Mouse (Mus musculus): ENCODE data around the gene 4930451I11Rik.

Gene 4930451I11Rik

DNA sequence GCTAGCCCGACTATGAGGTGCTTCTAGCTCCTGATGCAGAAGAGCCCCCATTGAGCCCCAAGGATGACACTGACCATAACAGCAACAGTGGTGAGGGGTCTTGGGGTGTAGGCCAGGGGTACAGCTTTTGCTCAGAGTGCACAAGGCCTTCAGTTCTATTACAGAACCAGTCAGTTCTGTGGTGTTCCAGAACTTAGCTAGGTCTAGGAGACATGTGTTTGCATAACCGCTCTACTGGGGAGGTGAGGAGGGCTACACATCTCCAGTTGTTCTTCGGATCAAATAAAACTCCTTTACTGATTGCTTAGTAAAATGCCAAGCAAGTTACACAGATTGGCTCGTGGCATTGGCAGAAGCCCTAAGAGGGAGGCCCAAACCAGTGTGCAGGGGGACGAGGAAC lies at the start of gene 4930451I11Rik:
TSS of gene 4930451I11Rik (minus strand) at position 101 of the 400 bp plus-strand sequence.
- no peak for DNase-seq (ENCODE audit: low read depth, low spot score)

- no peak for DNase-seq (ENCODE audit: low read depth, low spot score)
Observed at GRCm38 (mm10) chr7:126881040-126881439, 49.6 kb upstream of the 4930451I11Rik start.

GRCm38 (mm10) chr7:126877239-126877638 lies 45.8 kb upstream of the 4930451I11Rik start:
- no peak for DNase-seq (ENCODE audit: low read depth, low spot score)

GRCm38 (mm10) chr7:126870520-126870891 lies 39.1 kb upstream of the 4930451I11Rik start:
- no peak for DNase-seq (ENCODE audit: low read depth, low spot score)

DNA sequence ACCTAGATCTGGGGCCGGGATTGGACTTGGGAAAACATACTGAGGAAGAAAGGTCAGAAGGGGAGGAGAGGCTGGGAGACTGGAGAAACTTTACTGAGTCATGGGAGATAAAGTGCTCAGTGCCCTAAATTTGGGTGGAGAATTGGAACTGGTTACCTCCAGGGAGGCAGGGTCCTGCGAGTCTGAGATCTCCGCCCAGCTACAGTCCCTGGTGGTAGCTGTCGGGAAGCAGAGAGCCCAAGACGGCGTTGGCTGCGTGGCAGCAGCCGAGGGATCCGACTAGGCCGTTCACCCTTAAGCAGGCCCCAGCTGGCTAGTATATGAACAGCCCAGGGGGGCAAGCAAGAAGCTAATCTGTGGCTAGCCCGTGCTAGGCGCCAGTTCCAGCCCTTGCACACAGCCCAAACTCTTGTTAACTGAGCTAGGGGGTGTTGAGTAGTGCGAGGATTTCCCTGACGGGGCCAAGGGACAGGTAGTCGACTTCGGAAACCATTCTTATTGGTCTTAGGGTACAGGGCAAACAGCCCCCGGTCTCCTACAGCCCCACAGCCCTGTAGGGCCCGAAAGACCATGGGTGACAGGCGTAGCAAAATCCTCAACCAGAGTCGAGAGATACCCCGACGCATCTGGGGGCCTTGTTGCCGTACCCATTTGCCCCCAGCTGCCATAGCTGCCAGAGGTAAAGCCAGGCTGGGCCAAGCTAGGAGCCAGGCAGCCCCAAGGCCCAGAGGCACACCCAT lies 38.5 kb upstream of the 4930451I11Rik start:
- no peak for DNase-seq (ENCODE audit: low read depth, low spot score)

GRCm38 (mm10) chr7:126868003-126868402 lies 36.6 kb upstream of the 4930451I11Rik start:
- DNase-seq (ENCODE audit: low read depth, low spot score) = no peak

DNA sequence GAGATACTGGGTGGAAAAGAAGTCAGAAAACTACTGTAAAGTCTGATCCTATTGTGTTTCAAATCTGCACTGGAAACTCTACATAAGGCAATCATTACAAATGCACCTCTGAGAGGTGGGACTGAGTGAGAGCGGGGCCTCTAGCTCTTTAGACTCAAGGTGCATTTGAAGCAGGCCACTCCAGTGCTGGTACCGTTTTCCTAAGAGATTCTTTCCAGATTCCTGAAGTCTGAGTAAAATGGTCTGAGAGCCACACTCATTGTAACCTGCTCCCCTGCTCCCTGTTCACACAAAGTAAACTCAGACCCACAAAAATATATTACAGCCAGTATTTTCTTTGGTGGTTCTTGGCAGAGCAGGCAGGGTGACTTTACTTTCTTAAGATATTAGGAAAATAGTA lies 36.1 kb upstream of the 4930451I11Rik start:
- no peak for DNase-seq (ENCODE audit: low read depth, low spot score)

DNA sequence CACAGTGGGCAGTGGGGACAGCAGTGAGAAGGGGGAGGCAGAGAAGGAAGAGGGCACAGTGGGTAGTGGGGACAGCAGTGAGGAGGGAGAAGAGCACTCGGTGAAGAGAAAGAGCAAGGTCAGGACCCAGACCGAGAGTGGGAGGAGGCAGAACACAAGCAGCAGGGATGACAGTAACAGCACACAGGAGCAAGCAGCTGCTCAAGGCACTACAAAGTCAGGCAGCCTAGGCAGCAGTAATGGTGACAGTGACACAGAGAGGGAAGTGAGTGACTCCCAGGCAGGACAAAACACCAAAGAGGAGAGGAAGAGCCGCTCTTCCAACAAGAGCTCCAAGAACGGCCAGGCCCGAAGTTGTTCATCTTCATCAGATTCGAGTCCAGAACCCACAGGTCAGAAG lies 32.4 kb upstream of the 4930451I11Rik start:
- DNase-seq (ENCODE audit: low read depth, low spot score) = no peak

DNA sequence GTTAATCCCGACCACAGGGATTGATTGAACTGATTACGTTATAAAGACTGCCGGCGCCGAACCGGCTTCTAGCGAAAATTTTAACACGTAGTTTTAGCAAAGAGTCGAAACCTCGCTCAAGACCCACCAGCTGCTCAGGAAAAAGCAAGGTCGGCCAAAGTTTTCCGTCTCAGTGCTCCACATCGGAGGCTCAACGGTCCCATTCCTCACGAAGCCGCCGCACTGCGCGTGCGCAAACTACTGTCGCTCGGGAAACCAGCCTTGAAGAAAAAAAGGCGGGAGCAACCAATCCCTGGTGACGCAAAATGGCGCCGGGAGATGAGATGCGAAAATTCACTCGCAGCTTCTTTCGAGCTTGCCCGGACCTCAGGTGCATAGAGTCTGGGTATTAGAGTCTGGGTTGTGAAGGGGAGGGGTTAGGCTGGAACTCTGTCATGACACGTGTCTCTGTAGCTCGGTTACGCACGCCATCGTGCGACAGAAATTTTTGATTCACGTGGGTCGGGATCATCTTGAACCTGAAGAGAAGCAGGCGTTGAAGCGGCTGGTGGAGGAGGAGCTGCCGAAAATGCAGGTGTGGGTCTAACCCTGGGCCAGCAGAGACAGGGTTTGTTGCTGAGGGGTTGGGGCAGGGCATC lies 30.8 kb upstream of the 4930451I11Rik start, which contains the start of gene Ino80e:
TSS of gene Ino80e (minus strand) at position 231 of the 638 bp plus-strand sequence.
- peak; percentile 95 for DNase-seq (ENCODE audit: low read depth, low spot score)

DNA sequence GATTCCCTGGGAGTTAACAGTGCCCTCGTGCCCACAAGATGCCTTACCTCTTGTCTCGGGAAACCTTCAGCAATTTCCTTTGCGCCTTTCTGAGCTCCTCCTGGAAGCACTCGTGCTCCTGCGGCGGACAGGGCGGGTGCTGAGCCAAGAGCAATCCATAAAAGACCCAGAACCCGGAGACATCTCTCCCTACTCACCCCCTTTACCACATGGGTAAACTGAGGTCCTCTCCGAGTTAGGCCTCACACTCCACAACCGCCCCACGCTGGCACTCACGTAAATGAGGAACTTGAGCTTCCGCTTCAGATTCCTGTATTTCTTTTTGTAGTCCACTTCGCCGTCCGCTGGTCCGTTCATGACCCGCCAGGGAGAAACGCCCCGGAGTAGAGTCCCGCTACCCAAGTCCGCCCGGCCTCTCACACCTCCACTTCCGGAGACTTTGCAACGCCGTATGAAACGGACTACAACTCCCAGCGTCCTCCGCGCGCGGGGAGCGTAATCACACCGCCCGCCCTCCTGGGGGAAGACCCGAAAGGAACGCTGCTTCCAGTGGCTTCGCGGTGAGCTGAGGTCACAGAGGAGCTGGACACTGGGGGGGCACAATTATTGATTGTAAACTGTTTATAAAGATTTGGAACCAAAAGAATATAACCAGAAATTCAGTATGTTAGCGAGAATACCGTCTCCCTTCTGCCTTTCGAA lies 30.1 kb upstream of the 4930451I11Rik start, which contains the start of gene Hirip3:
TSS of gene Hirip3 (plus strand) at position 544 of the 702 bp plus-strand sequence.
- DNase-seq (ENCODE audit: low read depth, low spot score) = peak; percentile 97

DNA sequence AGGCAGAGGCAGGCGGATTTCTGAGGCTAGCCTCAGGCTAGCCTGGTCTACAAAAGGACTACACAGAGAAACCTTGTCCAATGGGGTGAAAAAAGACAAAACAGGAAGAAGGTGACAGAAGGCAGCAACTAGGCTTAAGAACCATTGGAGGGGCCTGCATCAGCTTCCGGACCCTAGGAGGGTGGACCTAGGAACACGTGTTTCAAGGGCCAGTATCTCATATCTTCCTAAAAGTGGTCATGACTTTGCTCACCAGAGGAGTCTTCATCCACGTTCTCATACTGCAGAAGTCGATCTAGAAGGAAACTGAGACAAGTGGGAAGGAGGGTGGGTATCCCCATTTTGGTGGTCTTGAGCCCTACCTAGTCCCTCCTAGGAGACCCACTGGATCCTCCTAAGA lies 29.5 kb upstream of the 4930451I11Rik start:
- DNase-seq (ENCODE audit: low read depth, low spot score) = peak; percentile 58

- DNase-seq (ENCODE audit: low read depth, low spot score) = no peak
Observed at GRCm38 (mm10) chr7:126856741-126857420, 25.4 kb upstream of the 4930451I11Rik start.

GRCm38 (mm10) chr7:126855641-126856040 lies 24.2 kb upstream of the 4930451I11Rik start:
- DNase-seq (ENCODE audit: low read depth, low spot score) = no peak

DNA sequence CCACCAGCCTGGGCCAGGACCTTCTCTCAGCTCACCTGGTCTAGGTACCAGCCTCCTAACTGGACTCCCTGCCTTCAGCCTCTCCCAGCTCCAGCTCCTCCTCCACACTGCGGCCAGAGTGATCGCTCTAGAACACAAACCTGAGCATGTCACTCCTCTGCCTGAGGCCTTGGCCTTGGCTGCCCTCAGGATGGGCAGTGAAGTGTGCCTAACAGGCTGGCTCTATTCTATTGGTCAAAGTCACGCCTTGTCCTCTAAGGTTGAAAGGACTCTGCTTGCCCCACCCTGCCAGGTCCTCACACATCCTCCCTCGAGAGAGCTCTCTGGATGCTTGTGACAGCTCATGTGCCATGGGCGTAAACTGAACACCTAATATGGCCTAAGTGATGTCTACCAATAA lies 22.0 kb upstream of the 4930451I11Rik start:
- DNase-seq (ENCODE audit: low read depth, low spot score) = no peak

GRCm38 (mm10) chr7:126851192-126851591 lies 19.8 kb upstream of the 4930451I11Rik start:
- no peak for DNase-seq (ENCODE audit: low read depth, low spot score)

GRCm38 (mm10) chr7:126850161-126850560 lies 18.7 kb upstream of the 4930451I11Rik start:
- no peak for DNase-seq (ENCODE audit: low read depth, low spot score)

DNA sequence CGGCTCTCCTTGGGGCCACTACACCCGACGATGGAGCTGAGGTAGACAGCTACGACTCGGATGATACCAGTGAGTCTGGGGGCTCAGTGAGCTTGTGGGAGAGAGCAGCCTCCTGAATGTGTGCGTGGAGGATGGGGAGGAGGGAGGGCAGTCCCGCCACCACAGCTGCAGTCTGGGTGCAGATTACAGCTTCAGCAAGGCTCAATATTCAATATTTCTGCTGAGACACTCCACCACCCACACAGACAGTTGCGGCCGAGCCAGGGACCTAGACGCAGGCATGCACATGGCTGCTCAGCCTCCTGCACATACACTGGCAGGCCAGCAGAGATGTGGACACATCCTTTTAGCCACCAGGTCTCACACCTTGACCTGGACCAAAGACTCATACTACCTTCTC lies 17.4 kb upstream of the 4930451I11Rik start:
- DNase-seq (ENCODE audit: low read depth, low spot score) = no peak

DNA sequence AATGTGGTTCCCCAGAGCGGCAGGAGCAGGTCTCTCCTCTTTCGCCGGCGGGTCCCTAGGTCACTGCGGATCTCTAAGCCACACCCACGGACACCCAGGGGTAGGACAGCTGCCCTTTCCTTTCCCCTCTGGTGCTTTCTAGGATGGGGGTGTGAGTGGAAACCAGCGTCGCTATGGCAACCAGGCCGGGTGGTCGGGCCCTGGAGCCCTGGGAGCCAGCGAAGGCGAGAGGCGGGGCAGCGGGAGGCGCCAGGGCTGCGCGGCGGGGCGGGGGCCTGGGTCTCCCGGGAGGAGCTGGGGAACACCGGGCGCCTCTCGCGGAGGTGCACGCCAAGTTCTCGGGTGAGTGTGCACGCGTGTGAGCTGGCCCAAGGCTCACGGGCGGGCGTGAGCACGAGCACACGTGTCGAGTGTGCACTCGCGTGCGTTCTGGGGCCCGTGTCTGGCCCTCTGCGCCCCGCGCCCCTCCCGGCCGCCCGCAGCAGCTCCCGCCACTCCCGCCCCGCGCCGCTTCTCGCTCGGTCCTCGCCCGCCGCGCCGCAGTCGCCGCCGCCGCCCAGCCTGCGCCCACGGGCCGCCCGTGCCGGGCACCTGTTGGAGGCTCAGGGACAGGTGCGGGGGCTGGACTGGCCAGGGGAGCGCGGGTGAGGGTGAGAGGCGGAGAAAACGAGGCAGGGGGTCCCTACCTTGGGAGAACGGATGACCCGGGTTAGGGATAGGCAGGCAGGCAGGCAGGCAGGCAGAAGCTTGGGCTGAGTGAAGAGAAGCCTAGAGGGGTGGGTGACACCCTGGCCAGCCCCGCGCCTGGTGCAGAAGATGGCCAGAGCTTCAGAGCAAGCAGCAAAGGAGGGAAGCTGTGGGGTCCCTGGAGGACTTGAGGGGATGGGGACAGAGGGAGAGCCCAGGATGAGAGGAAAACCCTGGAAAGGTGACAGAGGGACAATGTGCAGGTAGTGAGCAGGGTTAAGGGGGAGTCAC lies 16.3 kb upstream of the 4930451I11Rik start:
- no peak for DNase-seq (ENCODE audit: low read depth, low spot score)

GRCm38 (mm10) chr7:126847116-126847420 lies 15.6 kb upstream of the 4930451I11Rik start, which contains the start of gene Doc2a:
Gene Doc2a (plus strand): TSS chr7:126847416.
- DNase-seq (ENCODE audit: low read depth, low spot score) = no peak

DNA sequence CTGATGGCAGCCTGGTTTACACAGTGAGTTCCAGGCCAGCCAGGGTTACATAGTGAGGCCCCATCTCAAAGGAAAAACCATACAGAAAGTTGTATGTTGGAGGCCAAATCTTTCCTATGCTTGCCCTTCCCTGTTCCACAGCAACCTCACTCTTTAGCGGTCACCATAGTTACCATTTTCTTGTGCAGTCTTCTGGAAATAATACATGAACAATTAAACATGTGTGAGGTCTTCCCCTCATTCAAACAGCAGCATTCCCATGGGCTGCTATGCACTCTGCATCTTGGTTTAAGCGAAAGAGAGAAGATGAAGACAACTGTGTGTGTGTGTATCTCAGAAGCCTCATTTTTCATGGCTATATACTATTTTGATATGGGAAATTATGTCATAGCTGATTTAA lies 14.1 kb upstream of the 4930451I11Rik start:
- DNase-seq (ENCODE audit: low read depth, low spot score) = no peak

- no peak for DNase-seq (ENCODE audit: low read depth, low spot score)
Observed at GRCm38 (mm10) chr7:126843276-126843675, 11.8 kb upstream of the 4930451I11Rik start.

Data from A20 (cell line).